Mouse (Mus musculus) midbrain, embryonic 16.5 days (tissue): ENCODE data around the gene Slc44a3. TPM values are rescaled to one million over a fixed set of nuclear protein-coding genes. Genes with fewer than 3 reads are reported as not detected.

Source experiments
- ATAC-seq: fragments of 200-750 bp; cut with Nextera tagmentation; 2 replicates; pipeline ENCODE4 v1.8.0; 2017; ENCODE audit warnings: moderate TSS enrichment
- H3K27ac ChIP-seq: fragments of 300-500 bp; sonication (generic); 2 replicates; pipeline ENCODE4 v1.5.1; 2014; ENCODE audit warnings: mild to moderate bottlenecking, low read length, mixed read lengths
- H3K27me3 ChIP-seq: fragments of 300-500 bp; sonication (generic); 2 replicates; pipeline ENCODE4 v1.6.1; 2014; ENCODE audit warnings: low read depth, low read length, mixed read lengths; ENCODE audit not compliant: control insufficient read depth, insufficient read depth
- H3K36me3 ChIP-seq: fragments of 300-500 bp; sonication (generic); 2 replicates; pipeline ENCODE4 v1.6.1; 2014; ENCODE audit warnings: mild to moderate bottlenecking, low read length, moderate library complexity, mixed read lengths; ENCODE audit not compliant: control insufficient read depth, insufficient read depth
- H3K4me1 ChIP-seq: fragments of 300-500 bp; sonication (generic); 2 replicates; pipeline ENCODE4 v1.6.1; 2014; ENCODE audit warnings: mild to moderate bottlenecking, low read length, mixed read lengths; ENCODE audit not compliant: control insufficient read depth, insufficient read depth
- H3K4me2 ChIP-seq: fragments of 300-500 bp; sonication (generic); 2 replicates; pipeline ENCODE4 v1.6.1; 2014; ENCODE audit warnings: mild to moderate bottlenecking, low read length, mixed read lengths
- H3K4me3 ChIP-seq: fragments of 300-500 bp; sonication (generic); 2 replicates; pipeline ENCODE4 v1.5.1; 2014; ENCODE audit warnings: low read depth, mild to moderate bottlenecking, low read length, moderate library complexity, mixed read lengths
- H3K9ac ChIP-seq: fragments of 300-500 bp; sonication (generic); 2 replicates; pipeline ENCODE4 v1.6.1; 2014; ENCODE audit warnings: low read depth, low read length, mixed read lengths
- H3K9me3 ChIP-seq: fragments of 300-500 bp; sonication (generic); replicated peaks from 2 replicates; pipeline ENCODE4 v1.6.1; 2014; ENCODE audit warnings: mild to moderate bottlenecking, low read length, mixed read lengths; ENCODE audit not compliant: control insufficient read depth, poor library complexity, severe bottlenecking
- WGBS: fragments of 180-500 bp; shearing (Covaris S2); extraction: QIAGEN DNeasy Blood & Tissue Kit; methylation state at CpG from one replicate; pipeline ENCODE4 v1.1.7; 2014; 5-methylcytosine and 5-hydroxymethylcytosine counted together
- polyA plus RNA-seq: library from polyadenylated mRNA; unstranded; fragments of >200 nt; fragmentation: Nextera tagmentation; extraction: Ambion mirVana; gene quantifications from 2 replicates; pipeline ENCODE4 v1.2.1, GENCODE M21; 2015

Gene Slc44a3
- 1.3 and 1.4 TPM in 2 replicates for polyA plus RNA-seq

DNA sequence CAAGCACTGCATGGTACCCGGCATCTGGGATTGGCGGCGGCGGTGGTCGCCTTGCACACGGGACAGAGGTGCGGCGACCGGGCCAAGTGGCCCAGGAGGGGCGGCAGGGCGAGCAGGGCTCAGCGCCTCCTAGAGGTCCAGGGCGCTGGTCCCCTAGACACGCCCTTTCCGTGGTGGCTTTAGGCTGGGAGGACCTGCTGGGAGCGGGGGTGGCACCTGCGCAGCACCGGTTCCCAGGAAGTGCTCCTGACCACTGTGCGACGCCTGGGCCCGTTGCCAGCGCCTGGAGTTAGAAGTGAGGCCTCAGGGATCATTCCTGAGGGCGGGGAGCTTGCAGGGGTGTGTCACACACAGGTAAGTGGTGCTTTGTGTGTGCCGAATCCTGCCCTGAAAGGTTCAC, at the start of gene Slc44a3:
TSS of gene Slc44a3 (minus strand) at position 229 of the 400 bp plus-strand sequence.
- WGBS, result 1% methylated on average over 24 of the region's 24 CpGs
- Histone ChIP-seq H3K9ac (peak within 1 kb of the TSS; percentile 50), H3K9me3 (no peaks in the 10 kb centered on the region), H3K4me2 (peak within 1 kb of the TSS; percentile 60), H3K27ac (no peak within 1 kb of the TSS), H3K4me1 (peaks cover 6% of the 10 kb centered on the region), H3K36me3 (no peaks in the 10 kb centered on the region), H3K27me3 (peaks cover 10% of the 10 kb centered on the region; the same call in 1 of the 2 replicates), H3K4me3 (peak within 1 kb of the TSS; percentile 33)
- ATAC-seq, result peak; percentile 73

DNA sequence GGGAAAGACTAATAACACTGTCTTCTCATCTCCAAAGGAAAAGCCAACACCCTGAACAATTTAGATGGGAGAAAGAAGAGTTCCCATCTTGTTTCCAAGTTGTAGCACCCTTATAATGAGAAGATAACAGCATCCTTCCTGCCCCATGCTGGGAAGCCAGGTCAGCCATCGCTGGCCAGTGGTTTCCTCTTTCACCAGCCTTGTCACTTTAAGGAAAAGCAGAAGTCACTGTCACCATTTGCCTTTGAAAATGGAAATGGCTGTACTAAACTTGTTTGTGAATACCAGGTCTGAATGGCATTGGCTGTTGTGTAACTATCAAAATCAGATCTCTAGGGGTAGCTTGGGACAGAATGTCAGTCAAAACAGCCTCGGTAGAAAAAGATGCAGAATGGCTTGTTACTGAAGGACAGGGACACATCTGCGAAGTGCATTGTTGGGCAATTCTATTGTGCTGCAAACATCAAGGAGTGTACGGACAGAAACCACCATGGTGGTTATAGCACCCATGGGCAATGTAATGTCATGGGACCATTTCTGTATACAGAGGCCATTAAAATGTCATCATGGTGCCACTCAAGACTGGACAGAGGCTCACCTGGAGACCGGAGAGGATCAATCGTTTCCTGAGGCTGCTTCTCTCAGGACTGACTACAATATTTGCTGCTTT, 47.8 kb upstream of the Slc44a3 start:
- WGBS, result 91% methylated on average over 6 of the region's 6 CpGs
- no peak overlapping the region for H3K9ac ChIP-seq
- ATAC-seq, result no peak
- H3K4me3 ChIP-seq, result no peak overlapping the region
- no peaks in the 10 kb centered on the region for H3K9me3 ChIP-seq
- H3K27me3 ChIP-seq, result no peaks in the 10 kb centered on the region
- H3K36me3 ChIP-seq, result no peaks in the 10 kb centered on the region
- H3K4me2 ChIP-seq, result no peak overlapping the region
- H3K4me1 ChIP-seq, result no peaks in the 10 kb centered on the region
- no peak overlapping the region for H3K27ac ChIP-seq

DNA sequence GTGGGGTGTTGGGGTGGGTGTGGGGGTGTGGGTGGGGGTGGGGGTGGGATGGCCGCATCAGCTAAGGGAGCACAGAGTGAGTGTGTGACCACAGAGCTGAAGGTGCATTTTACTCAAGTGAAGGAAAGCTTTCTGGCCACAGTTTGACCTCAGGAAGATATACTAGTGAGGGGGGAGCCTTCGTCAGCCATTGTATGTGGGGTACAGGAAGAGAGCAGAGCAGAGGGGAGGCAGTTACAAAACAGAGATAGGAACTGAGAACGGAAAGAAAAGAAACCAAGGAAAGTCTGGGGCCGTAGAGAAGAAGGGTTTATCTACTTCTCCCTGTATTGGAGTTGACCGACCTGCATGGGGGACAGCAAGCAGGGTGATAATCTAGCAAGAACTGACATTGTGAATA, 47.2 kb upstream of the Slc44a3 start:
- Histone ChIP-seq H3K4me2 (no peak overlapping the region), H3K36me3 (no peaks in the 10 kb centered on the region), H3K4me3 (no peak overlapping the region), H3K9me3 (no peaks in the 10 kb centered on the region), H3K9ac (no peak overlapping the region), H3K27ac (no peak overlapping the region), H3K27me3 (no peaks in the 10 kb centered on the region), H3K4me1 (no peaks in the 10 kb centered on the region)
- 94% methylated on average over 5 of the region's 5 CpGs for WGBS
- ATAC-seq, result no peak

DNA sequence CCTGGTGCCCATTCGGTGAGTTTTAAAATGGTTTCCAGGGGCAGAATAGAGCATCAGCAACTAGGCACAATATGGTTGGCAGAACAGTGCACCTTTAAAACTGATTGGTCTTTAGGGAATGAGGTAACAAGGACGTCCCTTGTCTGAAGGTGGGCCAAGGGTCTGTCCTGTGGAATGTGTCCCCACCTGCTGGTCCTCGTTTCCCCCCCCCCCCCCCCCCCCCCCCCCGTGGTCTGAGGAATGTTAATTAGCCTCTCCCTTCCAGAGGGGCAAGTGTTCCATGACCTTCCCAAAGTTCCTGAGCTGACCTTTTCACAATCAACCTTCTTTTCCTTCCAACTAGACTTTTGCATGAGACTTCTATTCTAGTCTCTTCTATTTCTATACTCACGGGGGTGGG, 46.5 kb upstream of the Slc44a3 start:
- no peaks in the 10 kb centered on the region for H3K9me3 ChIP-seq
- H3K36me3 ChIP-seq, result no peaks in the 10 kb centered on the region
- H3K4me3 ChIP-seq, result no peak overlapping the region
- WGBS, result 76% methylated on average over 3 of the region's 5 CpGs
- no peaks in the 10 kb centered on the region for H3K4me1 ChIP-seq
- no peak overlapping the region for H3K9ac ChIP-seq
- H3K27ac ChIP-seq, result no peak overlapping the region
- no peaks in the 10 kb centered on the region for H3K27me3 ChIP-seq
- ATAC-seq, result no peak
- no peak overlapping the region for H3K4me2 ChIP-seq

DNA sequence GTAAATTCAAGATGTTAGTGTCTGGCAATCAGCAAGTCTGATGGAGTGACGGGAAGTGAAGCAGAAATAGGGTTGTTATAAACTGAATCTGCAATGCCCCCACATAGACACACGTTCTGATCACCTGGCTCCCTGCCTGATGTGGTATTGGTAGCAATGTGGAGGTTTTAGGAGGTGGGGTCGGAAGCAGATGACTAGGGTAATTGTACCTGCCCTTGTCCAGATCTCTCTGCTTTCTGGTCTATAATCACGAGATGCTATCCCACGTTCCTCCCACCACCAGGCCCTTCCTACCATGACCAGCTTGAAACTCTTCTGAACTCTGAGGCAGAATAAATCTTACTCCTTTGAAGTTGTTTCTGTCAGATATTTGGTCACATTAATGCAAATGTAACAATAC, 45.4 kb upstream of the Slc44a3 start:
- no peak for ATAC-seq
- H3K27me3 ChIP-seq, result no peaks in the 10 kb centered on the region

DNA sequence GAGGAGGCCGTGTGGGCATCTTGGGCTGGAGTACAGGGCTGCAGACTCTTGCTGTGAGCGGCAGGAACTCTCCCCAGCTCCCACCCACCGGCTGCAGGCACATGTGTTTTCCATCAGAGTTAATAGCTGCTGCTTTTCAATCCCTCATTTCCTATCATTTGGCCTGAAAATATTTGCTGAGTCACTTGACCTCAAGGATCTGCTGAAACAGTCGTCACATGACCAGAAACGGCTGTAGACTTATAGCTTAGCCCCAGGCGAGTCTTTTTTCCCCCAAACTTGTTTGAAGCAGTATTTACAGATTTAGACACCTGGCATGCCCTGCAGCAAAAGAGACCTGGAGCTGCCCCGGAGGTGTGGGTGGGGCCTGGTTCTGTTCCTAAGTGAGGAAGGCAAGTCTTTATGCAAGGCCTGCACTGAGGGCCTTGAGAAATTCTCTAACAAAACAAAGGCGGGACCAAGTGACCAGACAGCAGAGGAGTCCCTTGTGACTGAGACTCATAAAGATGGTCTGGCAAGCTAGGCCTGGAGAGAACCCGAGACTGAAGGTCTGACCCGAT, 44.9 kb upstream of the Slc44a3 start:
- no peaks in the 10 kb centered on the region for H3K36me3 ChIP-seq
- no peaks in the 10 kb centered on the region for H3K27me3 ChIP-seq
- WGBS, result 58% methylated on average over 10 of the region's 10 CpGs
- no peak overlapping the region for H3K4me3 ChIP-seq
- no peaks in the 10 kb centered on the region for H3K9me3 ChIP-seq
- no peak overlapping the region for H3K27ac ChIP-seq
- no peak overlapping the region for H3K4me2 ChIP-seq
- no peak overlapping the region for H3K9ac ChIP-seq
- ATAC-seq, result no peak
- no peaks in the 10 kb centered on the region for H3K4me1 ChIP-seq

More for the DNA sequence above, 45.4 kb upstream of the Slc44a3 start:
- no peaks in the 10 kb centered on the region for H3K4me1 ChIP-seq
- no peak overlapping the region for H3K4me3 ChIP-seq
- no peak overlapping the region for H3K27ac ChIP-seq
- no peak overlapping the region for H3K4me2 ChIP-seq
- H3K9me3 ChIP-seq, result no peaks in the 10 kb centered on the region
- H3K9ac ChIP-seq, result no peak overlapping the region
- 95% methylated on average over 5 of the region's 5 CpGs for WGBS
- H3K36me3 ChIP-seq, result no peaks in the 10 kb centered on the region

DNA sequence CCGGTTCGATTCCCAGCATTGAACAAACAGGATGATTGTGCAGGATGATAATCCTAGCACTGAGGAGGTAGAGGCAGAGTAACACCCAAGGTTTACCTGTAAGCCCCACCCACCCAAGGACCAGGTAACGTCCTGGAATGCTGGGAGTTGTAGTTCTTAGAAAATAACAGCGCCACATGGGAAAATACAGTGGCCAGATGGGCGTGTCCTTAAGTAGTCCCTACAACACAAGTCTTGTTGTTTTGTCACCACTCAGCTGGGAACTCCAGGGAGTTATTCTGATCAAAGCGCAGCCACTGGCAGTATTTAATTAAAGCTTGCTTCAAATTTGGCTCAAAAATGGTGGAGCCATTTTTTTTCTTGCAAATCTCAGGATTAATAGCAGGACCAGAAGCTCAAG, 44.2 kb upstream of the Slc44a3 start:
- Histone ChIP-seq H3K36me3 (no peaks in the 10 kb centered on the region), H3K4me2 (no peak overlapping the region), H3K9ac (no peak overlapping the region), H3K9me3 (no peaks in the 10 kb centered on the region), H3K4me1 (no peaks in the 10 kb centered on the region), H3K4me3 (no peak overlapping the region), H3K27ac (no peak overlapping the region), H3K27me3 (no peaks in the 10 kb centered on the region)
- ATAC-seq, result no peak
- WGBS, result 62% methylated on average over 6 of the region's 6 CpGs

DNA sequence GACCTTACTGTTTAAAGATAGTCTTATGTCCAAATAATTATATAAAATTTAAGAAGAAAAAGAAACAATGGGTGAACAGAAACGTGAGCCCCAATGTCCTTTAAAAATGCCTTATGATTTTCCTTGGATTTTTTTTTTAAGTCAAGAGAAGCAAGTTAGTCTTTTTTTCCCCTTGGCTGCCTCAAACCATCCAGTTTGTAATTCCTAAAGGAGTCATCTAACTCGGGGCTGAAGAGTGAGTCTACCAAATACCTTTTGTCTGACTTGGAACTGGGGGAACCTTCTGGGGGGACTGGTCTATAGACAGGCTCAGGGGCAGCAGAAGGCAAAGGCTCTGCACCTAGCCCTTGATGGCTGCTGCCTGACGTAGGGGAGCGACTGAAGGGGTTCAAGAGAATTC, 42.2 kb upstream of the Slc44a3 start:
- Histone ChIP-seq H3K36me3 (no peaks in the 10 kb centered on the region), H3K9ac (no peak overlapping the region), H3K4me3 (no peak overlapping the region), H3K4me2 (no peak overlapping the region), H3K9me3 (no peaks in the 10 kb centered on the region), H3K27ac (no peak overlapping the region), H3K4me1 (no peaks in the 10 kb centered on the region), H3K27me3 (no peaks in the 10 kb centered on the region)
- ATAC-seq, result no peak
- 84% methylated on average over 4 of the region's 4 CpGs for WGBS

DNA sequence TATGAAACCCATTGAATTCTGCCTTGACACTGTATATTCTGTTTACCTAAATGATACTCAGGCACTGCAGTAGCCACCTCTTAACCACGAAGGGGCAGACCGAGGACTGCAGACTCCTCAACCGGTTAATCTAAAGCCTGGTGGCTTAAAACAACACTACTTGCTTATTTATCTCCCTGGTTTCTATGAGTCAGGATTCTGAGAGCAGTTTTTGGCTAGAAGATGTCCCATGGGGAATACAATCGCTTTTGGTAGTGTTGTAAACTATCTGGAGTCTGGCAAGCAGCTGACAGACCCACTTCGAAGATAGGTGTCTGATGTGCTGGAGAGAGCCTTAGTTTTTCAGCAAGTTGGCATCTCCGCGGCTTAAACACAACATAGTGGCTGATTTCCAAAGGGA, 41.7 kb upstream of the Slc44a3 start:
- Histone ChIP-seq H3K4me2 (no peak overlapping the region), H3K9ac (no peak overlapping the region), H3K4me3 (no peak overlapping the region), H3K4me1 (no peaks in the 10 kb centered on the region), H3K9me3 (no peaks in the 10 kb centered on the region), H3K27me3 (no peaks in the 10 kb centered on the region), H3K27ac (no peak overlapping the region), H3K36me3 (no peaks in the 10 kb centered on the region)
- WGBS, result 91% methylated on average over 7 of the region's 7 CpGs
- ATAC-seq, result no peak
